Mouse (Mus musculus): ENCODE measurements at regions not wholly inside any gene's neighbourhood (a gene's known extent, or its start where the extent isn't known, plus 50 kb on each side); places are given as distances from the start of the nearest gene placed in this dataset.

DNA sequence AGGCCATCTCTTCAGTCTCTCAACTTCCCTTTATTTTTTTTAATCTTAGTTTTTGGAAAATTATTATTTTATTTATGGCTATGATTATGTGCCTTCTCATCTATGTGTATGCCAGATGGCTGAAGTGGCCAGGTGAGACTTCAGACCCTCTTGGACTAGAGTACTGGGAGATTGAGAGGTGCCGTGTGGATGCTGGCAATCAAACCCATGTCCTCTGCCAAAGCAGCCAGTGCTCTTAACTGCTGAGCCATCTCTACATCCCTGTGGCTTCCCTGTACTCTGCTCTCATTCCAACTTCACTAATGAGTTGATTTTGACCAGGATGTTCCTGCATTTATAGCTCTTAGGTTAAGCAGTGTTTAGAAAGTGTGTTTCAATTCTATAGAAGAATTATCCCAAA, 393.4 kb downstream of the Dcdc2c start:
- Histone ChIP-seq H3K9ac (ENCODE audit: low read length) (no peak overlapping the region), H3K27ac (ENCODE audit: low read depth, low read length) (no peak overlapping the region), H3K4me1 (replicated peaks; ENCODE audit: control insufficient read depth, insufficient read depth, low read length) (no peaks in the 10 kb centered on the region), H3K27me3 (ENCODE audit: control insufficient read depth, insufficient read depth, low read length) (no peaks in the 10 kb centered on the region), H3K4me3 (ENCODE audit: low read depth, low read length) (no peak overlapping the region), H3K4me2 (ENCODE audit: low read depth, low read length, severe bottlenecking) (no peak overlapping the region), H3K36me3 (ENCODE audit: control insufficient read depth, insufficient read depth, low read length) (no peaks in the 10 kb centered on the region), H3K9me3 (ENCODE audit: control insufficient read depth, low read length) (no peaks in the 10 kb centered on the region)
- no peak for DNase-seq (ENCODE audit: low spot score)
- no peak for ATAC-seq (replicated peaks; ENCODE audit: low FRiP score)
- WGBS, result 89% methylated on average over 1 of the region's 1 CpGs

DNA sequence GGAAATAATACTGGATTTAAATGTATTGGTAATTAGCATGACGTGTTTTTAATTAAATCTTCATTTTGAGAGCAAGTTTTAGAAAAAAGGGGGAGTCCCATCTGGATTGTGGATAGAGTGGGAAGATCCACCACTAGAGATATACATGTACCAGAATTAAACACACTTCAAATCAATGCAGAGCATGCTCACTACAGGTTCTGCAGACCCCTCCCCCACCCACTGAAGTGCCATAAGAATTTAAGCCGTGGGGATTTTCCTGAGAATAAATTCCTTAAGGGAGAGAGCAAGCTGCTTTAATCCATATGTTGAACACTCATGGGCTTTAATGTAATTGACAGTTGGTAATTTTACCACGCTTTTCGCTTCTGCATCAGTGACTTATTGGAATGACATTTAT, 401.4 kb downstream of the Dcdc2c start:
- no peak overlapping the region for H3K27ac ChIP-seq (ENCODE audit: low read depth, low read length)
- no peak overlapping the region for H3K9ac ChIP-seq (ENCODE audit: low read length)
- no peak overlapping the region for H3K4me3 ChIP-seq (ENCODE audit: low read depth, low read length)
- 78% methylated on average over 4 of the region's 4 CpGs for WGBS
- no peak for ATAC-seq (replicated peaks; ENCODE audit: low FRiP score)
- H3K9me3 ChIP-seq (ENCODE audit: control insufficient read depth, low read length), result no peaks in the 10 kb centered on the region
- H3K4me2 ChIP-seq (ENCODE audit: low read depth, low read length, severe bottlenecking), result no peak overlapping the region
- DNase-seq (ENCODE audit: low spot score), result no peak
- no peaks in the 10 kb centered on the region for H3K36me3 ChIP-seq (ENCODE audit: control insufficient read depth, insufficient read depth, low read length)
- H3K27me3 ChIP-seq (ENCODE audit: control insufficient read depth, insufficient read depth, low read length), result no peaks in the 10 kb centered on the region
- H3K4me1 ChIP-seq (replicated peaks; ENCODE audit: control insufficient read depth, insufficient read depth, low read length), result no peaks in the 10 kb centered on the region

DNA sequence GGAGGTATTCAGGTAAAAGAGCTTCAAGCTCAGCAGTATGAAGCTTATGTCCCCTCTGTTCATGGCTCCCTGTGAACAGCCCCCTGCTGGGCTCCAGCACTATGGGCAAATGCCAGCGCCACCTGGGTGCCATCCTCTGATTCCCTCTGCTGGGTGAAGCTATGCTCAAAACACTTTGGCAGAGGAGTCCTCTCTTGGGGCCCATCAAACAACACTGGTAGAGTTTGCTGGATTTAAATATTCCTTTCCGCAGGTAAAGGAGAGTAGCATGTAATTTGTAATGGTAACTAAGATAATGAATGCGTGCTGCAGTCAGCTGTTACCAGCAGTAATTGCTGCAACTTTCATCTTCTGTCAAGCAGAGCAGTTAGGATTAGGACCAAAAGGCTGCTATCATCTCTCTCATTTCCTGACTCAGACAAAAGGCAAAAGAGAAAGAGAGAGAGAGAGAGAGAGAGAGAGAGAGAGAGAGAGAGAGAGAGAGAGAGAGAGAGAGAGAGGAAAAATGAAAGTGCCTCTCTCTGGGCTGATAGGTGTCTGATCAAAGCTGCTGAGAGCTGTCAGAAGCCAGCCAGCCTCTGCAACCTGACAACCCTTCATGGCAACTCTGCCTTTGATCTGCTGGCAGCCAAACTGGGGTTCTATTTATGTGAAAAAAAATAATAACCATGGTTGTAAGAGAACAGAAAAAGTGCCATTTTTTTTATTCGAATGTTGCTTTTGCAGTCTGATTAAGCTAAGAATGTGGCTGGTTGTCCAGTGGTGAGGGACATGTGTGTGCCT, 416.2 kb downstream of the Dcdc2c start:
- WGBS, result 76% methylated on average over 4 of the region's 4 CpGs
- Histone ChIP-seq H3K4me2 (ENCODE audit: low read depth, low read length, severe bottlenecking) (no peak overlapping the region), H3K4me3 (ENCODE audit: low read depth, low read length) (no peak overlapping the region), H3K27me3 (ENCODE audit: control insufficient read depth, insufficient read depth, low read length) (no peaks in the 10 kb centered on the region), H3K4me1 (replicated peaks; ENCODE audit: control insufficient read depth, insufficient read depth, low read length) (no peaks in the 10 kb centered on the region), H3K9me3 (ENCODE audit: control insufficient read depth, low read length) (no peaks in the 10 kb centered on the region), H3K27ac (ENCODE audit: low read depth, low read length) (no peak overlapping the region), H3K9ac (ENCODE audit: low read length) (no peak overlapping the region), H3K36me3 (ENCODE audit: control insufficient read depth, insufficient read depth, low read length) (no peaks in the 10 kb centered on the region)
- ATAC-seq (replicated peaks; ENCODE audit: low FRiP score) (no peak), DNase-seq (ENCODE audit: low spot score) (no peak)

DNA sequence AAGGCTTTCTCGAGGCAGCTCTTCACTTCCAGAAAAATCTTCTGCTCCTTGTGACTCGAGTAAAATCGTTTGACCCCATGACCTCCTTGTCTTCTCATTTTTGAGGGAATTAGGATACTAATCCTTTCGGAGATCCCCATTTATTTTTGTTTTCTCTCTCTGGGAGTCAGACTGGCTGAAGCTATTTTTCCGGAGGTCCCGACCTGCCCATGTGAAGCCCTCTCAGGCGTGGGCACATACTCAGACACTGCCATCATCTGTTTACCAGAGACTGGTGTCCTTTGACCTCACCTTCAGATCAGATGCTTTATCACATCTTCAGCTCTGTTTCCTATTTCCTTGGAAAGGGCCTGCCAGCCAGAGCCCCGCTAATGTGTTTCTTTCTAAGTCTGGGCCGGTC, 429.4 kb downstream of the Dcdc2c start:
- Histone ChIP-seq H3K27me3 (ENCODE audit: control insufficient read depth, insufficient read depth, low read length) (no peaks in the 10 kb centered on the region), H3K4me3 (ENCODE audit: low read depth, low read length) (no peak overlapping the region), H3K4me1 (replicated peaks; ENCODE audit: control insufficient read depth, insufficient read depth, low read length) (no peaks in the 10 kb centered on the region), H3K27ac (ENCODE audit: low read depth, low read length) (no peak overlapping the region), H3K36me3 (ENCODE audit: control insufficient read depth, insufficient read depth, low read length) (no peaks in the 10 kb centered on the region), H3K9ac (ENCODE audit: low read length) (no peak overlapping the region), H3K9me3 (ENCODE audit: control insufficient read depth, low read length) (no peaks in the 10 kb centered on the region), H3K4me2 (ENCODE audit: low read depth, low read length, severe bottlenecking) (no peak overlapping the region)
- WGBS, result 50% methylated on average over 9 of the region's 9 CpGs
- ATAC-seq (replicated peaks; ENCODE audit: low FRiP score) (no peak), DNase-seq (ENCODE audit: low spot score) (no peak)

DNA sequence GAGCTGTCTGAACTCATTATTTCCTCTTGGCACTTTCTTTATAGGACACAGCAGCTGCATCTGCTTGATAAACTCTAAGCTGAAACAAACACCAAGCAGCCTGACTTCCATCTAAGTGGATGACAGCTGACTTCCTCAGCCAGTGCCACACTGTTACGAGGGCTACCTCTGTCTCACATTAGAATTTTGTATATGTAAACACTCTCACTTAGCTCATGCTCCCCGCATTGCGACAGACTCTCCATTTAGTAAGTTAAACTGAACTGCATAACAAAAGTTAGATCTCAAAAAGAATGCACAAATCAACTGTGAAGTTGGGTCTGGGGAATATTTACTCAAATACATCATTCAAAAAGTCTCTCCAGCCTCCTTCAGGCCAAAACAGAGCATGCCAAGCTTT, 432.1 kb downstream of the Dcdc2c start:
- no peak for DNase-seq (ENCODE audit: low spot score)
- ATAC-seq (replicated peaks; ENCODE audit: low FRiP score), result no peak
- H3K4me3 ChIP-seq (ENCODE audit: low read depth, low read length), result no peak overlapping the region
- H3K4me2 ChIP-seq (ENCODE audit: low read depth, low read length, severe bottlenecking), result no peak overlapping the region
- WGBS, result 82% methylated on average over 3 of the region's 3 CpGs
- no peaks in the 10 kb centered on the region for H3K27me3 ChIP-seq (ENCODE audit: control insufficient read depth, insufficient read depth, low read length)
- H3K36me3 ChIP-seq (ENCODE audit: control insufficient read depth, insufficient read depth, low read length), result no peaks in the 10 kb centered on the region
- no peak overlapping the region for H3K27ac ChIP-seq (ENCODE audit: low read depth, low read length)
- no peaks in the 10 kb centered on the region for H3K4me1 ChIP-seq (replicated peaks; ENCODE audit: control insufficient read depth, insufficient read depth, low read length)
- H3K9me3 ChIP-seq (ENCODE audit: control insufficient read depth, low read length), result no peaks in the 10 kb centered on the region
- H3K9ac ChIP-seq (ENCODE audit: low read length), result no peak overlapping the region

DNA sequence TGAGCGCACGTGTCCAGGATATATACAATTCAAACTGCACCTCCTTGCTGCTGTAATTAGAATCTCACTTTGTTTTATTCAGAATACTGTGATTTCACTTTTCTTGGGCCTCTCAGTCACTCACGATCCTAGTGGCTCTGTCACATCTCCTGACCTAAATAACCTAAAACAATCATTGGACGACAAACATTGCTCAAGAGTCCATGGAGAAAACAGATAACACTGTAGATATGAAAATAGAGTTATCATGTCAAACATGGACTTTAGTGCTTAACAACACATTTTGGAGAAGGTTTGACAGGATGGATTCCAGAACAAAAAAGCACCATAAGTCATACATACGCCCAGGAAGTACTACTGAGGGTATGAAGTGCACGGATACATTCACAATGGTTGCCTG, 461.5 kb downstream of the Dcdc2c start:
- H3K27me3 ChIP-seq (ENCODE audit: control insufficient read depth, insufficient read depth, low read length), result no peaks in the 10 kb centered on the region
- DNase-seq (ENCODE audit: low spot score) (no peak), ATAC-seq (replicated peaks; ENCODE audit: low FRiP score) (no peak)
- no peak overlapping the region for H3K4me3 ChIP-seq (ENCODE audit: low read depth, low read length)
- no peaks in the 10 kb centered on the region for H3K36me3 ChIP-seq (ENCODE audit: control insufficient read depth, insufficient read depth, low read length)
- no peaks in the 10 kb centered on the region for H3K9me3 ChIP-seq (ENCODE audit: control insufficient read depth, low read length)
- 90% methylated on average over 6 of the region's 6 CpGs for WGBS
- no peak overlapping the region for H3K9ac ChIP-seq (ENCODE audit: low read length)
- no peaks in the 10 kb centered on the region for H3K4me1 ChIP-seq (replicated peaks; ENCODE audit: control insufficient read depth, insufficient read depth, low read length)
- no peak overlapping the region for H3K4me2 ChIP-seq (ENCODE audit: low read depth, low read length, severe bottlenecking)
- no peak overlapping the region for H3K27ac ChIP-seq (ENCODE audit: low read depth, low read length)

DNA sequence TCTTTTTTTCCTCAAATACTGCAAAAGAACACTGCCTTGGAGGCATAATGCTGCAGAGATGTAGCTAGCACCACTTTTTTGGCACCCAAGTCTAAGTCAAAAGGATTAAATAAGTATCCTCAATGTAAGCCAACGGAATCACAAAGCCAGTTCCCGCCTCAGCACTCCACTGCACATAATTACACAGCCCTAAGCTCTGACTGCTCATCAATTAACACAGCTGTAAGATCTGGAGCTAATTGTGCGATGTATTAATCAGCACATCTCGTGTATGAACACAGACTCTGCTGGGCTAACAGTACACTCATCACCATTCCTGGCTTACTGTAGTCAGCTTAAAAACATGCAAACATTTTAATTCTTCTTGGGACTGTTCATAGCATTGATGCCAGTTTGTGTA, 466.7 kb downstream of the Dcdc2c start:
- H3K4me2 ChIP-seq (ENCODE audit: low read depth, low read length, severe bottlenecking), result no peak overlapping the region
- no peak overlapping the region for H3K9ac ChIP-seq (ENCODE audit: low read length)
- H3K27me3 ChIP-seq (ENCODE audit: control insufficient read depth, insufficient read depth, low read length), result no peaks in the 10 kb centered on the region
- DNase-seq (ENCODE audit: low spot score) (no peak), ATAC-seq (replicated peaks; ENCODE audit: low FRiP score) (no peak)
- H3K4me1 ChIP-seq (replicated peaks; ENCODE audit: control insufficient read depth, insufficient read depth, low read length), result no peaks in the 10 kb centered on the region
- no peak overlapping the region for H3K27ac ChIP-seq (ENCODE audit: low read depth, low read length)
- H3K36me3 ChIP-seq (ENCODE audit: control insufficient read depth, insufficient read depth, low read length), result no peaks in the 10 kb centered on the region
- 70% methylated on average over 4 of the region's 4 CpGs for WGBS
- no peaks in the 10 kb centered on the region for H3K9me3 ChIP-seq (ENCODE audit: control insufficient read depth, low read length)
- no peak overlapping the region for H3K4me3 ChIP-seq (ENCODE audit: low read depth, low read length)

DNA sequence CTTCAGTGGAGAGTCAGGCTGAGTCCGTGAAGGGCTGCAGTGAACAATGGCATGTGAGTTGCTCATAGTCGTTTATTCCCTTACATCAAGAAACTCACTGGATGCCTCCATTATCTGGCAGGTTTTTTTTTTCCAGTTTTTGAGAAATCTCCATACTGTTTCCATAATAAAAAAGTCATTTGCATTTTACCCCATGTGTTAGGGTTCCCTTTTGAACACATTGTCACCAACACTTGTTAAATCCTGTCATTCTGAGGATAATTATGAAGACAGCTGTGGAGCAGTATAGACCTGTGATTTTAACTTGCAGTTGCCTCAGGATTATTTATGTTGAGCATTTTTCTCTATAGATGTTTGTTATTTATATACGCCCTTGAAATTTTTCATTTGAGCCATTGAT, 475.6 kb downstream of the Dcdc2c start:
- Histone ChIP-seq H3K9ac (ENCODE audit: low read length) (no peak overlapping the region), H3K4me3 (ENCODE audit: low read depth, low read length) (no peak overlapping the region), H3K4me1 (replicated peaks; ENCODE audit: control insufficient read depth, insufficient read depth, low read length) (no peaks in the 10 kb centered on the region), H3K9me3 (ENCODE audit: control insufficient read depth, low read length) (no peaks in the 10 kb centered on the region), H3K4me2 (ENCODE audit: low read depth, low read length, severe bottlenecking) (no peak overlapping the region), H3K27ac (ENCODE audit: low read depth, low read length) (no peak overlapping the region), H3K27me3 (ENCODE audit: control insufficient read depth, insufficient read depth, low read length) (no peaks in the 10 kb centered on the region), H3K36me3 (ENCODE audit: control insufficient read depth, insufficient read depth, low read length) (no peaks in the 10 kb centered on the region)
- 86% methylated on average over 3 of the region's 3 CpGs for WGBS
- DNase-seq (ENCODE audit: low spot score) (no peak), ATAC-seq (replicated peaks; ENCODE audit: low FRiP score) (no peak)

DNA sequence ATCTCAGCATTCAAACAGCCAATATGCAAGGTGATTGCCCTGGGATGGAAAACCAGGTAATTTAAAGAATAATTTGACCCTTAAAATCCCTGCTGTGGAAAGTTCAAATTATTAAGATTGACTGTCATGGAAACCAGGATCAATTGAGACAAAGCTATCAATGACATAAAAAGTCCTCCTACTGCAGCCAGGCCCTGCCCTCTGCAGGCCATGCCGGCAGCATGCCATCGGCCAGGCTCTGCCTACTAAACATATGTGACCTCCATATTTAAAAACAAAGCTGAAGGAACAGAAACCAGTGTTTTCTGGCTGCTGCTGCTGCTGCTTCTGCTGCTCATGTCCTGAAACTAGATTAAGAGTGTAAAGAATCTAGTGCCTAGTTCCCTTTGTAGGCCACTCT, 483.6 kb downstream of the Dcdc2c start:
- H3K27ac ChIP-seq (ENCODE audit: low read depth, low read length), result no peak overlapping the region

More for the DNA sequence above, 483.6 kb downstream of the Dcdc2c start:
- no peaks in the 10 kb centered on the region for H3K27me3 ChIP-seq (ENCODE audit: control insufficient read depth, insufficient read depth, low read length)
- no peaks in the 10 kb centered on the region for H3K36me3 ChIP-seq (ENCODE audit: control insufficient read depth, insufficient read depth, low read length)
- no peak for ATAC-seq (replicated peaks; ENCODE audit: low FRiP score)
- H3K4me2 ChIP-seq (ENCODE audit: low read depth, low read length, severe bottlenecking), result no peak overlapping the region
- H3K9ac ChIP-seq (ENCODE audit: low read length), result no peak overlapping the region
- H3K9me3 ChIP-seq (ENCODE audit: control insufficient read depth, low read length), result no peaks in the 10 kb centered on the region
- no peak for DNase-seq (ENCODE audit: low spot score)
- no peaks in the 10 kb centered on the region for H3K4me1 ChIP-seq (replicated peaks; ENCODE audit: control insufficient read depth, insufficient read depth, low read length)
- WGBS, result 55% methylated on average over 2 of the region's 2 CpGs
- no peak overlapping the region for H3K4me3 ChIP-seq (ENCODE audit: low read depth, low read length)

Data from forebrain, embryonic 11.5 days (tissue).